Mouse (Mus musculus) cortical plate, adult 2 months (tissue): ENCODE results near the gene Mbnl1.

ENCODE experiments used
- CTCF ChIP-seq: fragments of 200-500 bp; IDR thresholded peaks from 2 replicates; pipeline ENCODE4 v1.5.1; 2011; ENCODE audit warnings: mild to moderate bottlenecking, control low read depth, low read length; ENCODE audit not compliant: insufficient read depth; ENCODE audit errors: extremely low read depth
- POLR2A ChIP-seq: fragments of 200-500 bp; IDR thresholded peaks from 2 replicates; pipeline ENCODE4 v1.6.1; 2011; ENCODE audit warnings: mild to moderate bottlenecking, low read length, control low read depth; ENCODE audit not compliant: insufficient read depth; ENCODE audit errors: extremely low read depth

DNA sequence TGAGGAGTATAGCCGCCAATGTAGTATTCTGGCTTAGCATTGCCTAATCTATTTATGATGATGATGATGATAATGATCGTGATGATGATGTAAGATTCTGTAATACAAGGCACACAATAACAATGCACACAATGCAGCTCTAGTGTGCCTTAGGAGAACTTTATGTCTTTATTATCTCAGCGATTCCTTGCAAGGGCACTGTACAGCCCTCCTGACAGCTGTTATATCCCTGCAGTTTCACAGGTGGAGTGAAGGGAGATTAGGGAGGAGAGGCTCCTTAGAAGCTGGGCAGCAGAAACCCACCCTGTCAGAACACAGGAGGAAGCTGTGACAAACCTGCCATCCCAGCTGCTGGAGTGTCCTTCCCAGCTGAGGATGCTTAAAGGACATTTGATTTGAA is 93.3 kb downstream of the Mbnl1 start:
- no peak for TF ChIP-seq CTCF
- TF ChIP-seq POLR2A: no peak
